Mouse (Mus musculus): ENCODE measurements around the gene Stard10. TPM values are rescaled to one million over a fixed set of nuclear protein-coding genes. Genes with fewer than 3 reads are reported as not detected.

Stard10 gene
- total RNA-seq, 2 experiments from 2014 or later: 22.5 to 60.5 TPM

Other genes starting within 250 kb of the Stard10 start
- 10 to 100 TPM; 21.2 to 23.2 TPM for gene Fchsd2, start 224.2 kb upstream of the Stard10 start, total RNA-seq (2021)
- 10 to 100 TPM; 14.6 to 34.6 TPM for gene Atg16l2, start 14.8 kb upstream of the Stard10 start, total RNA-seq (2021)
- gene Arap1, start 31.0 kb downstream of the Stard10 start, total RNA-seq (2021): 10 to 100 TPM; 30.0 to 35.4 TPM
- 1 to 10 TPM in 1 of 2 experiments, not detected in 1; 3.8 TPM for gene Gm45837, start 93.8 kb downstream of the Stard10 start, total RNA-seq (2021)
- 100 to 1,000 TPM; 163 to 207 TPM for gene Pde2a, start 104.6 kb downstream of the Stard10 start, total RNA-seq (2021)

All from adrenal gland, postnatal 36 days (tissue).